ENCODE assay signal across 8 mouse cellular contexts in the genomic region with DNA sequence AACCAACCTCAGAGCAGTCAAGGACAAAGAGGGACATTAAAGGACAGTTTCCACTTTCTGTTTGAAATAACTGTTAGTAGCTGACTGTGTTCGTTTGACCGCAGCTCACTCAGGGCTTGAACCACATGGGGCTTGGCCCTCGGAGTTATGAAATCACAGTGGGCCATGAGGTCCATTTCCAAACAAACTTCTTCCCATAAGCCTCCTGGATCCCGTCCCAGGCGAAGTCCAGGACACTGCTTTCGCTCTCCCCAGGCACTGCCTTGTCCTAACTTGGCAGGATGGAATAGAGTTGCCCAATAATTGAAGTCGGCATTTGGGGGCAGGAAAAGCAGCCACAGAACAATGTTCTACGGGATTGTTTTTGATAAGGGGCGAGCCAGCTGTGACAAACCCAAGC.
DNase-seq lines count a peak whose midpoint lies in the region; ATAC-seq lines count a peak whose summit lies in the region.

No protein-coding gene starts in this region.

- 63% methylated on average over 9 of the region's 9 CpGs for WGBS in liver, embryonic 12.5 days (ENCODE audit: insufficient replicate concordance)
- 77% methylated on average over 9 of the region's 9 CpGs for WGBS in midbrain, embryonic 15.5 days
- WGBS in midbrain, embryonic 11.5 days = 73% methylated on average over 9 of the region's 9 CpGs

- no peaks in the 10 kb centered on the region for H3K9me3 ChIP-seq in liver, embryonic 12.5 days (replicated peaks)
- H3K9me3 ChIP-seq in midbrain, embryonic 15.5 days = no peaks in the 10 kb centered on the region
- no peaks in the 10 kb centered on the region for H3K9me3 ChIP-seq in midbrain, embryonic 11.5 days (ENCODE audit: control insufficient read depth, low read length)

- H3K9ac ChIP-seq in liver, embryonic 12.5 days = no peak overlapping the region
- no peak overlapping the region for H3K9ac ChIP-seq in midbrain, embryonic 15.5 days
- H3K9ac ChIP-seq in midbrain, embryonic 11.5 days (ENCODE audit: low read length) = no peak overlapping the region

- no peak overlapping the region for H3K4me2 ChIP-seq in liver, embryonic 12.5 days
- no peak overlapping the region for H3K4me2 ChIP-seq in midbrain, embryonic 15.5 days
- H3K4me2 ChIP-seq in midbrain, embryonic 11.5 days = no peak overlapping the region

- no peaks in the 10 kb centered on the region for H3K36me3 ChIP-seq in liver, embryonic 12.5 days
- H3K36me3 ChIP-seq in midbrain, embryonic 15.5 days (replicated peaks) = no peaks in the 10 kb centered on the region
- H3K36me3 ChIP-seq in midbrain, embryonic 11.5 days (ENCODE audit: control insufficient read depth, insufficient read depth, low read length) = no peaks in the 10 kb centered on the region

- H3K4me3 ChIP-seq in liver, embryonic 12.5 days = no peak overlapping the region
- no peak overlapping the region for H3K4me3 ChIP-seq in midbrain, embryonic 15.5 days
- H3K4me3 ChIP-seq in midbrain, embryonic 11.5 days (ENCODE audit: low read depth, low read length) = no peak overlapping the region

- peak; percentile 13 for DNase-seq in liver
- peak; percentile 6 to 11 for DNase-seq in cerebellum, postnatal 25 days
- DNase-seq in kidney, adult 8-10 months = peak; percentile 35 to 52
- DNase-seq in ovary, postnatal 14 days (ENCODE audit: low spot score) = peak; percentile 47
- no peak for DNase-seq in midbrain, embryonic 11.5 days (ENCODE audit: low spot score, missing footprints)
- DNase-seq in embryo, embryonic 10 days (ENCODE audit: low spot score) = no peak

- no peak overlapping the region for H3K27ac ChIP-seq in liver, embryonic 12.5 days
- H3K27ac ChIP-seq in midbrain, embryonic 15.5 days = no peak overlapping the region
- no peak overlapping the region for H3K27ac ChIP-seq in midbrain, embryonic 11.5 days (ENCODE audit: low read depth, low read length)

- ATAC-seq in liver, embryonic 12.5 days = no peak
- ATAC-seq in midbrain, embryonic 15.5 days (replicated peaks) = no peak
- ATAC-seq in midbrain, embryonic 11.5 days (ENCODE audit: low FRiP score) = no peak

- H3K4me1 ChIP-seq in liver, embryonic 12.5 days = no peaks in the 10 kb centered on the region
- no peaks in the 10 kb centered on the region for H3K4me1 ChIP-seq in midbrain, embryonic 15.5 days
- H3K4me1 ChIP-seq in midbrain, embryonic 11.5 days (ENCODE audit: control insufficient read depth, insufficient read depth, low read length) = no peaks in the 10 kb centered on the region

- H3K27me3 ChIP-seq in liver, embryonic 12.5 days (replicated peaks) = 0 out of 2 replicates have a peak, but pooled peaks cover 2% of the 10 kb centered on the region
- H3K27me3 ChIP-seq in midbrain, embryonic 15.5 days (replicated peaks) = no peaks in the 10 kb centered on the region
- H3K27me3 ChIP-seq in midbrain, embryonic 11.5 days (ENCODE audit: control insufficient read depth, insufficient read depth, low read length) = no peaks in the 10 kb centered on the region

Comparison
In these comparisons a context has a peak if more than half of its experiments do, and no peak if none do; other contexts are left out.
1. DNase-seq: peak in liver (single experiment), cerebellum, postnatal 25 days (2 of 2), kidney, adult 8-10 months (2 of 2) and ovary, postnatal 14 days (single experiment); none in midbrain, embryonic 11.5 days (single experiment) and embryo, embryonic 10 days (single experiment).